Mouse (Mus musculus): Measurements from ENCODE around the gene Rhox4g. TPM values are rescaled to one million over a fixed set of nuclear protein-coding genes. Genes with fewer than 3 reads are reported as not detected.
"Not testable (repeated sequence)": the region's sequence is repeated elsewhere in the genome, so short reads cannot be mapped to it uniquely, and the experiment has no call there.

Rhox4g gene
- not detected in 2 replicates for polyA plus RNA-seq (2014; fragmentation: Nextera tagmentation; extraction: Ambion mirVana)

GRCm38 (mm10) chrX:37651227-37651626 lies at the start of gene Rhox4g:
TSS of gene Rhox4g (minus strand) at chrX:37651327.
- H3K4me3 ChIP-seq (ENCODE audit: low read depth, low read length); H3K36me3 ChIP-seq (ENCODE audit: control insufficient read depth, insufficient read depth, low read length); H3K27ac ChIP-seq (ENCODE audit: low read depth, low read length); H3K4me2 ChIP-seq; H3K9me3 ChIP-seq (replicated peaks; ENCODE audit: control insufficient read depth, low read length); H3K9ac ChIP-seq (ENCODE audit: low read depth, low read length); H3K4me1 ChIP-seq (ENCODE audit: control insufficient read depth, insufficient read depth, low read length); H3K27me3 ChIP-seq (ENCODE audit: control insufficient read depth, insufficient read depth, low read length); ATAC-seq (replicated peaks; ENCODE audit: insufficient number of reproducible peaks, low FRiP score, low TSS enrichment): not testable (repeated sequence)
- WGBS (ENCODE audit: insufficient replicate concordance): 85% methylated on average over 13 of the region's 20 CpGs

GRCm38 (mm10) chrX:37692261-37692660 lies 41.1 kb upstream of the Rhox4g start:
- no peaks in the 10 kb centered on the region for H3K9me3 ChIP-seq (replicated peaks; ENCODE audit: control insufficient read depth, low read length)
- no peak overlapping the region for H3K27ac ChIP-seq (ENCODE audit: low read depth, low read length)
- no peaks in the 10 kb centered on the region for H3K4me1 ChIP-seq (ENCODE audit: control insufficient read depth, insufficient read depth, low read length)
- WGBS (ENCODE audit: insufficient replicate concordance): 63% methylated on average over 2 of the region's 2 CpGs
- no peak for ATAC-seq (replicated peaks; ENCODE audit: insufficient number of reproducible peaks, low FRiP score, low TSS enrichment)
- no peak overlapping the region for H3K4me3 ChIP-seq (ENCODE audit: low read depth, low read length)
- no peak overlapping the region for H3K4me2 ChIP-seq
- H3K9ac ChIP-seq (ENCODE audit: low read depth, low read length): no peak overlapping the region
- no peaks in the 10 kb centered on the region for H3K27me3 ChIP-seq (ENCODE audit: control insufficient read depth, insufficient read depth, low read length)
- H3K36me3 ChIP-seq (ENCODE audit: control insufficient read depth, insufficient read depth, low read length): no peaks in the 10 kb centered on the region

GRCm38 (mm10) chrX:37683031-37683715 lies 32.0 kb upstream of the Rhox4g start:
- Histone ChIP-seq H3K4me2 (no peak overlapping the region), H3K36me3 (ENCODE audit: control insufficient read depth, insufficient read depth, low read length) (no peaks in the 10 kb centered on the region), H3K9ac (ENCODE audit: low read depth, low read length) (no peak overlapping the region), H3K27me3 (ENCODE audit: control insufficient read depth, insufficient read depth, low read length) (no peaks in the 10 kb centered on the region), H3K4me3 (ENCODE audit: low read depth, low read length) (no peak overlapping the region), H3K4me1 (ENCODE audit: control insufficient read depth, insufficient read depth, low read length) (no peaks in the 10 kb centered on the region), H3K27ac (ENCODE audit: low read depth, low read length) (no peak overlapping the region), H3K9me3 (replicated peaks; ENCODE audit: control insufficient read depth, low read length) (no peaks in the 10 kb centered on the region)
- no peak for ATAC-seq (replicated peaks; ENCODE audit: insufficient number of reproducible peaks, low FRiP score, low TSS enrichment)
- 84% methylated on average over 24 of the region's 24 CpGs for WGBS (ENCODE audit: insufficient replicate concordance)

GRCm38 (mm10) chrX:37673177-37673576 lies 22.1 kb upstream of the Rhox4g start, which contains the start of gene Rhox2h:
TSS of gene Rhox2h (minus strand) at chrX:37673277.
- H3K9ac ChIP-seq (ENCODE audit: low read depth, low read length); H3K4me1 ChIP-seq (ENCODE audit: control insufficient read depth, insufficient read depth, low read length); H3K36me3 ChIP-seq (ENCODE audit: control insufficient read depth, insufficient read depth, low read length); H3K9me3 ChIP-seq (replicated peaks; ENCODE audit: control insufficient read depth, low read length); ATAC-seq (replicated peaks; ENCODE audit: insufficient number of reproducible peaks, low FRiP score, low TSS enrichment); H3K27me3 ChIP-seq (ENCODE audit: control insufficient read depth, insufficient read depth, low read length); H3K27ac ChIP-seq (ENCODE audit: low read depth, low read length); H3K4me2 ChIP-seq; H3K4me3 ChIP-seq (ENCODE audit: low read depth, low read length): not testable (repeated sequence)
- WGBS (ENCODE audit: insufficient replicate concordance): 82% methylated on average over 8 of the region's 8 CpGs

GRCm38 (mm10) chrX:37668664-37669063 lies 17.5 kb upstream of the Rhox4g start, which contains the start of gene Rhox3h:
TSS of gene Rhox3h (minus strand) at chrX:37668764.
- H3K4me2 ChIP-seq; H3K27me3 ChIP-seq (ENCODE audit: control insufficient read depth, insufficient read depth, low read length); H3K36me3 ChIP-seq (ENCODE audit: control insufficient read depth, insufficient read depth, low read length); H3K9ac ChIP-seq (ENCODE audit: low read depth, low read length); H3K4me1 ChIP-seq (ENCODE audit: control insufficient read depth, insufficient read depth, low read length); ATAC-seq (replicated peaks; ENCODE audit: insufficient number of reproducible peaks, low FRiP score, low TSS enrichment); H3K27ac ChIP-seq (ENCODE audit: low read depth, low read length); H3K4me3 ChIP-seq (ENCODE audit: low read depth, low read length); H3K9me3 ChIP-seq (replicated peaks; ENCODE audit: control insufficient read depth, low read length): not testable (repeated sequence)
- no CpG with 5 or more reads among the region's 3 CpGs for WGBS (ENCODE audit: insufficient replicate concordance)

- not testable (repeated sequence) for H3K4me2 ChIP-seq; H3K9ac ChIP-seq (ENCODE audit: low read depth, low read length); H3K27me3 ChIP-seq (ENCODE audit: control insufficient read depth, insufficient read depth, low read length); H3K9me3 ChIP-seq (replicated peaks; ENCODE audit: control insufficient read depth, low read length); H3K27ac ChIP-seq (ENCODE audit: low read depth, low read length); H3K4me1 ChIP-seq (ENCODE audit: control insufficient read depth, insufficient read depth, low read length); ATAC-seq (replicated peaks; ENCODE audit: insufficient number of reproducible peaks, low FRiP score, low TSS enrichment); H3K4me3 ChIP-seq (ENCODE audit: low read depth, low read length); H3K36me3 ChIP-seq (ENCODE audit: control insufficient read depth, insufficient read depth, low read length)
- 90% methylated on average over 6 of the region's 6 CpGs for WGBS (ENCODE audit: insufficient replicate concordance)
These were observed 7.8 kb downstream of the Rhox4g start, which contains the start of gene Rhox2g for GRCm38 (mm10) chrX:37643370-37643769. TSS of gene Rhox2g (minus strand) at chrX:37643470.

GRCm38 (mm10) chrX:37628512-37628911 lies 22.6 kb downstream of the Rhox4g start, which contains the start of gene Rhox3g:
TSS of gene Rhox3g (minus strand) at chrX:37628612.
- not testable (repeated sequence) for ATAC-seq (replicated peaks; ENCODE audit: insufficient number of reproducible peaks, low FRiP score, low TSS enrichment); H3K9ac ChIP-seq (ENCODE audit: low read depth, low read length); H3K4me2 ChIP-seq; H3K36me3 ChIP-seq (ENCODE audit: control insufficient read depth, insufficient read depth, low read length); H3K4me3 ChIP-seq (ENCODE audit: low read depth, low read length); H3K27ac ChIP-seq (ENCODE audit: low read depth, low read length); H3K9me3 ChIP-seq (replicated peaks; ENCODE audit: control insufficient read depth, low read length); H3K4me1 ChIP-seq (ENCODE audit: control insufficient read depth, insufficient read depth, low read length); H3K27me3 ChIP-seq (ENCODE audit: control insufficient read depth, insufficient read depth, low read length)
- 87% methylated on average over 2 of the region's 2 CpGs for WGBS (ENCODE audit: insufficient replicate concordance)

- not testable (repeated sequence) for H3K27ac ChIP-seq (ENCODE audit: low read depth, low read length); H3K4me3 ChIP-seq (ENCODE audit: low read depth, low read length); H3K9me3 ChIP-seq (replicated peaks; ENCODE audit: control insufficient read depth, low read length); H3K27me3 ChIP-seq (ENCODE audit: control insufficient read depth, insufficient read depth, low read length); H3K4me1 ChIP-seq (ENCODE audit: control insufficient read depth, insufficient read depth, low read length); H3K9ac ChIP-seq (ENCODE audit: low read depth, low read length); ATAC-seq (replicated peaks; ENCODE audit: insufficient number of reproducible peaks, low FRiP score, low TSS enrichment); H3K36me3 ChIP-seq (ENCODE audit: control insufficient read depth, insufficient read depth, low read length); H3K4me2 ChIP-seq
- 94% methylated on average over 15 of the region's 19 CpGs for WGBS (ENCODE audit: insufficient replicate concordance)
These were observed 43.5 kb downstream of the Rhox4g start, which contains the start of gene Rhox4f for GRCm38 (mm10) chrX:37607604-37608003. TSS of gene Rhox4f (minus strand) at chrX:37607704.

All from heart, embryonic 11.5 days (tissue).